Mouse (Mus musculus) kidney, postnatal 0 days (tissue): ENCODE measurements around the gene Klk1b8. TPM values are rescaled to one million over a fixed set of nuclear protein-coding genes. Genes with fewer than 3 reads are reported as not detected.

Experiments used
- ATAC-seq: fragments of 200-750 bp; cut with Nextera tagmentation; replicated peaks from 2 replicates; pipeline ENCODE4 v1.8.0; 2017; ENCODE audit warnings: low read depth, moderate number of reproducible peaks, moderate TSS enrichment, moderate library complexity; ENCODE audit not compliant: low FRiP score
- DNase-seq: peaks from one replicate; pipeline ENCODE4 v3.0.0-alpha.2; 2016; ENCODE audit warnings: low spot score
- H3K27ac ChIP-seq: fragments of 300-500 bp; sonication (generic); 2 replicates; pipeline ENCODE4 v1.5.1; 2014; ENCODE audit warnings: mild to moderate bottlenecking
- H3K27me3 ChIP-seq: fragments of 300-500 bp; sonication (generic); 2 replicates; pipeline ENCODE4 v1.6.1; 2014; ENCODE audit warnings: low read length, mixed read lengths; ENCODE audit not compliant: insufficient read depth
- H3K36me3 ChIP-seq: fragments of 300-500 bp; sonication (generic); 2 replicates; pipeline ENCODE4 v1.6.1; 2014; ENCODE audit warnings: low read length, mixed read lengths; ENCODE audit not compliant: insufficient read depth
- H3K4me1 ChIP-seq: fragments of 300-500 bp; sonication (generic); replicated peaks from 2 replicates; pipeline ENCODE4 v1.6.1; 2014; ENCODE audit warnings: antibody characterized with exemption, low read length, mixed read lengths; ENCODE audit not compliant: insufficient read depth
- H3K4me2 ChIP-seq: fragments of 300-500 bp; sonication (generic); 2 replicates; pipeline ENCODE4 v1.6.1; 2014; ENCODE audit warnings: mild to moderate bottlenecking, low read length, moderate library complexity, mixed read lengths
- H3K4me3 ChIP-seq: fragments of 300-500 bp; sonication (generic); replicated peaks from 2 replicates; pipeline ENCODE4 v1.5.1; 2014; ENCODE audit warnings: low read depth, low read length
- H3K9ac ChIP-seq: fragments of 300-500 bp; sonication (generic); 2 replicates; pipeline ENCODE4 v1.6.1; 2014; ENCODE audit warnings: low read depth, low read length
- H3K9me3 ChIP-seq: fragments of 300-500 bp; sonication (generic); replicated peaks from 2 replicates; pipeline ENCODE4 v1.6.1; 2016; ENCODE audit warnings: low read length, inconsistent platforms, mixed read lengths
- CTCF ChIP-seq: IDR thresholded peaks from 2 replicates; pipeline ENCODE4 v1.5.1; 2016; ENCODE audit warnings: antibody characterized with exemption, low read depth, mild to moderate bottlenecking, moderate library complexity
- WGBS: fragments of 180-500 bp; shearing (Covaris S2); extraction: QIAGEN DNeasy Blood & Tissue Kit; methylation state at CpG from one replicate; pipeline ENCODE4 v1.1.7; 2014; 5-methylcytosine and 5-hydroxymethylcytosine counted together
- polyA plus RNA-seq: library from polyadenylated mRNA; unstranded; fragments of >200 nt; fragmentation: Nextera tagmentation; extraction: Ambion mirVana; gene quantifications from 2 replicates; pipeline ENCODE4 v1.2.1, GENCODE M21; 2015

Klk1b8 gene
- polyA plus RNA-seq, 1 experiment from 2014 or later, result 0.18 TPM

- H3K36me3 ChIP-seq, result no peaks in the 10 kb centered on the region
- no peak overlapping the region for H3K9ac ChIP-seq
- H3K4me2 ChIP-seq, result no peak overlapping the region
- no peak overlapping the region for H3K27ac ChIP-seq
- 80% methylated on average over 6 of the region's 6 CpGs for WGBS
- ATAC-seq (no peak), DNase-seq (no peak)
- H3K4me1 ChIP-seq, result no peaks in the 10 kb centered on the region
- no peak for TF ChIP-seq CTCF
- H3K9me3 ChIP-seq, result no peaks in the 10 kb centered on the region
- no peaks in the 10 kb centered on the region for H3K27me3 ChIP-seq
- H3K4me3 ChIP-seq, result no peak overlapping the region
Measured at GRCm38 (mm10) chr7:43921087-43921486, 29.4 kb upstream of the Klk1b8 start.

GRCm38 (mm10) chr7:43921941-43922340, 28.5 kb upstream of the Klk1b8 start:
- ATAC-seq, result no peak
- Histone ChIP-seq H3K4me2 (no peak overlapping the region), H3K27ac (no peak overlapping the region), H3K9me3 (no peaks in the 10 kb centered on the region), H3K9ac (no peak overlapping the region), H3K36me3 (no peaks in the 10 kb centered on the region), H3K27me3 (no peaks in the 10 kb centered on the region), H3K4me3 (no peak overlapping the region), H3K4me1 (no peaks in the 10 kb centered on the region)
- DNase-seq, result no peak
- no peak for TF ChIP-seq CTCF
- 76% methylated on average over 2 of the region's 2 CpGs for WGBS

- 66% methylated on average over 5 of the region's 5 CpGs for WGBS
- DNase-seq, result peak; percentile 35
- Histone ChIP-seq H3K9me3 (no peaks in the 10 kb centered on the region), H3K27ac (no peak overlapping the region), H3K9ac (no peak overlapping the region), H3K4me1 (no peaks in the 10 kb centered on the region), H3K4me3 (no peak overlapping the region), H3K27me3 (no peaks in the 10 kb centered on the region), H3K36me3 (no peaks in the 10 kb centered on the region), H3K4me2 (no peak overlapping the region)
- ATAC-seq, result no peak
- peak; percentile 63 for TF ChIP-seq CTCF
Measured at GRCm38 (mm10) chr7:43925985-43926384, 24.5 kb upstream of the Klk1b8 start.

GRCm38 (mm10) chr7:43928521-43928920, 21.9 kb upstream of the Klk1b8 start:
- H3K27me3 ChIP-seq, result no peaks in the 10 kb centered on the region
- no peak overlapping the region for H3K4me3 ChIP-seq
- peak; percentile 68 for TF ChIP-seq CTCF
- H3K9me3 ChIP-seq, result no peaks in the 10 kb centered on the region
- H3K4me1 ChIP-seq, result no peaks in the 10 kb centered on the region
- no peak overlapping the region for H3K27ac ChIP-seq
- H3K4me2 ChIP-seq, result no peak overlapping the region
- no peaks in the 10 kb centered on the region for H3K36me3 ChIP-seq
- no peak overlapping the region for H3K9ac ChIP-seq
- ATAC-seq, result peak; percentile 17; the same call in 1 of the 2 replicates
- WGBS, result 45% methylated on average over 4 of the region's 4 CpGs
- peak; percentile 61 for DNase-seq

GRCm38 (mm10) chr7:43932337-43932736, 18.1 kb upstream of the Klk1b8 start:
- Histone ChIP-seq H3K27ac (no peak overlapping the region), H3K4me3 (no peak overlapping the region), H3K4me1 (no peaks in the 10 kb centered on the region), H3K27me3 (no peaks in the 10 kb centered on the region), H3K4me2 (no peak overlapping the region), H3K36me3 (no peaks in the 10 kb centered on the region), H3K9me3 (no peaks in the 10 kb centered on the region), H3K9ac (no peak overlapping the region)
- ATAC-seq (no peak), DNase-seq (no peak)
- TF ChIP-seq CTCF, result no peak
- 58% methylated on average over 4 of the region's 4 CpGs for WGBS

- Histone ChIP-seq H3K4me2 (no peak within 1 kb of the TSS), H3K9me3 (no peaks in the 10 kb centered on the region), H3K4me3 (no peak within 1 kb of the TSS), H3K27me3 (no peaks in the 10 kb centered on the region), H3K27ac (peak within 1 kb of the TSS; percentile 8; the same call in 1 of the 2 replicates), H3K4me1 (no peaks in the 10 kb centered on the region), H3K9ac (no peak within 1 kb of the TSS), H3K36me3 (no peaks in the 10 kb centered on the region)
- DNase-seq (no peak), ATAC-seq (no peak)
- WGBS, result 93% methylated on average over 3 of the region's 3 CpGs
- TF ChIP-seq CTCF, result no peak
Measured at GRCm38 (mm10) chr7:43933440-43933839, 17.0 kb upstream of the Klk1b8 start, which contains the start of gene Klk15. TSS of gene Klk15 (plus strand) at chr7:43933740.

- H3K9ac ChIP-seq, result no peak overlapping the region
- ATAC-seq (peak; percentile 89), DNase-seq (peak; percentile 35)
- no peaks in the 10 kb centered on the region for H3K27me3 ChIP-seq
- no peak overlapping the region for H3K4me3 ChIP-seq
- TF ChIP-seq CTCF, result no peak
- no peaks in the 10 kb centered on the region for H3K4me1 ChIP-seq
- no peaks in the 10 kb centered on the region for H3K9me3 ChIP-seq
- WGBS, result 20% methylated on average over 3 of the region's 3 CpGs
- no peaks in the 10 kb centered on the region for H3K36me3 ChIP-seq
- H3K27ac ChIP-seq, result peak overlapping the region; percentile 8; the same call in 1 of the 2 replicates
- H3K4me2 ChIP-seq, result no peak overlapping the region
Measured at GRCm38 (mm10) chr7:43934747-43935146, 15.7 kb upstream of the Klk1b8 start.
